Mouse (Mus musculus) stomach, embryonic 14.5 days (tissue): ENCODE data around the gene Rad51b. TPM values are rescaled to one million over a fixed set of nuclear protein-coding genes. Genes with fewer than 3 reads are reported as not detected.
A peak's percentile ranks its signal among the peaks of the same experiment; 100 is the strongest.

Experiments used
- ATAC-seq: fragments of 200-750 bp; cut with Nextera tagmentation; 2 replicates; pipeline ENCODE4 v1.8.0; 2017; ENCODE audit warnings: low read depth, moderate TSS enrichment; ENCODE audit not compliant: insufficient number of reproducible peaks, insufficient read depth, low FRiP score
- H3K27ac ChIP-seq: fragments of 300-500 bp; sonication (generic); 2 replicates; pipeline ENCODE4 v1.5.1; 2014; ENCODE audit warnings: mild to moderate bottlenecking, low read length, moderate library complexity, mixed read lengths
- H3K27me3 ChIP-seq: fragments of 300-500 bp; sonication (generic); 2 replicates; pipeline ENCODE4 v1.6.1; 2014; ENCODE audit warnings: low read length, control low read depth, mixed read lengths; ENCODE audit not compliant: control insufficient read depth, insufficient read depth
- H3K36me3 ChIP-seq: fragments of 300-500 bp; sonication (generic); 2 replicates; pipeline ENCODE4 v1.6.1; 2014; ENCODE audit warnings: mild to moderate bottlenecking, control low read depth, low read length, moderate library complexity, mixed read lengths; ENCODE audit not compliant: control insufficient read depth, insufficient read depth
- H3K4me1 ChIP-seq: fragments of 300-500 bp; sonication (generic); 2 replicates; pipeline ENCODE4 v1.6.1; 2014; ENCODE audit warnings: low read length, control low read depth, mixed read lengths; ENCODE audit not compliant: control insufficient read depth, insufficient read depth
- H3K4me2 ChIP-seq: fragments of 300-500 bp; sonication (generic); replicated peaks from 2 replicates; pipeline ENCODE4 v1.6.1; 2014; ENCODE audit warnings: low read depth, low read length, control low read depth
- H3K4me3 ChIP-seq: fragments of 300-500 bp; sonication (generic); 2 replicates; pipeline ENCODE4 v1.5.1; 2014; ENCODE audit warnings: low read depth, low read length, control low read depth
- H3K9ac ChIP-seq: fragments of 300-500 bp; sonication (generic); replicated peaks from 2 replicates; pipeline ENCODE4 v1.6.1; 2014; ENCODE audit warnings: low read depth, mild to moderate bottlenecking, control low read depth, low read length, moderate library complexity, mixed read lengths
- H3K9me3 ChIP-seq: fragments of 300-500 bp; sonication (generic); 2 replicates; pipeline ENCODE4 v1.6.1; 2016; ENCODE audit warnings: low read depth, low read length, control low read depth; ENCODE audit not compliant: control insufficient read depth
- WGBS: fragments of 180-500 bp; shearing (Covaris S2); extraction: QIAGEN DNeasy Blood & Tissue Kit; methylation state at CpG from one replicate; pipeline ENCODE4 v1.1.7; 2014; 5-methylcytosine and 5-hydroxymethylcytosine counted together
- polyA plus RNA-seq: library from polyadenylated mRNA; unstranded; fragments of >200 nt; fragmentation: Nextera tagmentation; extraction: Ambion mirVana; gene quantifications from 2 replicates; pipeline ENCODE4 v1.2.1, GENCODE M21; 2014

Gene Rad51b
- polyA plus RNA-seq, 1 experiment from 2014 or later, result 8.4 TPM

DNA sequence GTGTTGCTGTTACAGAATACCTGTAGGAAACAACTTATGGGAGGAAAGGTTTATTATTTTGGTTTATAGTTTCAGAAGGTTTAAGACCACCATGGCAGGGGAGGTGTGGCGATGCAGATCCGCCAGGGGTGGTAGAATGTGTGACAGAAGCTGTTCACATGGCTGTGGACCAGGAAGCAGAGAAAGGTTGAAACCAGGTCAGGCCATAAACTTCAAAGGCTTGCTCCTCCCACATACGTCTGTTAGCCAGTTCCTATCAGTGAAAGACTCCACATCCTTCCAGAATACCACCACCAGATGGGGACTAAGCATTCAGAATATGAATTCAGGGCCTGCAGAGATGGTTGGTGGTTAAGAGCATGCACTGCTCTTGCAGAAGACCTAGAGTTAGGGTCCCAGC, 150.0 kb downstream of the Rad51b start:
- Histone ChIP-seq H3K36me3 (no peaks in the 10 kb centered on the region), H3K27me3 (no peaks in the 10 kb centered on the region), H3K4me2 (no peak overlapping the region), H3K9me3 (no peaks in the 10 kb centered on the region), H3K4me1 (peaks cover 7% of the 10 kb centered on the region; the same call in 1 of the 2 replicates), H3K9ac (no peak overlapping the region), H3K4me3 (no peak overlapping the region), H3K27ac (no peak overlapping the region)
- ATAC-seq, result no peak
- WGBS, result 76% methylated on average over 3 of the region's 3 CpGs

DNA sequence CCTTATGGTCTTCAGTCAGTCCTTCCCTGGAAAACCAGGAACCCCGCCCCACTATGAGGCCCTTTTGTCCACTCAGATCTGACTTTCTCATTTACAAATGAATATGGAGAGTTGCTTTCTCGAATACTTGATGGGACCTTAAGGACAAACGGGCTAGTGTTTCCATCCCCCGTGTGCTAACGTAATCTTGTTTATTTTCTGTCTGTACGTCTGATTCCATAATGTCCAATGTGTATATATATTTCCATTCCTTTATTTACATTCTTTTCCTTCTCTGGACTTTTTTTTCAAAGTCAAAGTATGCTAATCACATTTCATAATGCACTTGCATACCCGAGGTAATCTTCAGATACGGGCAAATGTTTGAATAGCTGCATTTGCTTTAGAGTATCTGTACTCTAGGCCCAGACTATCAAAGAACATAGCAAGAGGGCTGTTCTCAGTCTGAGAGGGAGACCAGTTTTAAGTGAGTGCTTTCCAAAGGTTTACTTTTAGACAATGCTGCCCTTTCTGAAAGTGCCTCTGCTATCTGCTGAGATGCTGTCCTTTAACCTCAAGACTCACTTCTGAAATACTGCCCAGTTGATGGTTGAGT, 152.8 kb downstream of the Rad51b start:
- 0 out of 2 replicates have a peak, but pooled peaks cover 3% of the 10 kb centered on the region for H3K4me1 ChIP-seq
- no peaks in the 10 kb centered on the region for H3K36me3 ChIP-seq
- no peak overlapping the region for H3K9ac ChIP-seq
- no peaks in the 10 kb centered on the region for H3K9me3 ChIP-seq
- peak; percentile 73; the same call in 1 of the 2 replicates for ATAC-seq
- 39% methylated on average over 8 of the region's 8 CpGs for WGBS
- no peaks in the 10 kb centered on the region for H3K27me3 ChIP-seq
- no peak overlapping the region for H3K4me3 ChIP-seq
- H3K27ac ChIP-seq, result peak overlapping the region; percentile 21; the same call in 1 of the 2 replicates
- H3K4me2 ChIP-seq, result no peak overlapping the region

DNA sequence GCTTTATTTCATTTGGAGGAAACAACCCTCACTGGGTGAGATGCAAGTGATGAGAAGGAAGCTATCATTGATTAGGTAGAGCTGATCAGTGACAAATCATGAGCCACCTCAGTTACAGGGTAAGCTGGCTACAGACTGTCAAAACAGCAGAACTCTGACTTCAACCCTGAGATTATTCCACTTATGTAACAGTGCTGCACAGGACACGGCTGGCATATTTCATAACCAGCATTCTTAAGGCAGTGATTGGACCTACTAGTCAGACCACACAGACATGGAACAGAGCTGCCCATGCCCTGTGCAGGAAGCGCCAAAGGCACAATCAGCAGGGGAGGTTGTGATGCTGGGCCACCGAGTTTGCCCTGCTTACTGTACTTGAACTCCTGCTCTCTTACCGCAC, 155.8 kb downstream of the Rad51b start:
- Histone ChIP-seq H3K9ac (no peak overlapping the region), H3K27ac (no peak overlapping the region), H3K36me3 (no peaks in the 10 kb centered on the region), H3K4me3 (no peak overlapping the region), H3K4me2 (no peak overlapping the region), H3K27me3 (no peaks in the 10 kb centered on the region), H3K9me3 (no peaks in the 10 kb centered on the region), H3K4me1 (peaks cover 8% of the 10 kb centered on the region; the same call in 1 of the 2 replicates)
- 80% methylated on average over 4 of the region's 4 CpGs for WGBS
- ATAC-seq, result no peak

DNA sequence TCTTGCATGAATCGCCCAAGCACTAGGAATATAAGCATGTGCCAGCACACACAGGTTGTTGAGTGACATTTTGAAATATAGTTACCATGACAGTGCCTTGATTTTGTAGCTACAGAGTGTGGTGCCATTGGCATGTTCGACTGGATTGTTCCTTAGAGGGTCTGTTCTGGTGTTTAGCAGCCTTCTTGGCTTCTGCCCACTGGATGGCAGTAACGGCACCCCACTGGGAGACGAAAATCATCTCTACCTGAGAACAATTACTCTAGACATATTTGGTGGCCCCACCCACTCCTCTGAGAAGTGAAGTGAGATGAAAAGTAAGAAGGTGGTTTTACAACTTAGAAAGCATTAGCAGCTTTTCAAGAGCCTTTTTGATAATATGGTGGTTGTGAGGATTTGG, 156.9 kb downstream of the Rad51b start:
- no peaks in the 10 kb centered on the region for H3K9me3 ChIP-seq

DNA sequence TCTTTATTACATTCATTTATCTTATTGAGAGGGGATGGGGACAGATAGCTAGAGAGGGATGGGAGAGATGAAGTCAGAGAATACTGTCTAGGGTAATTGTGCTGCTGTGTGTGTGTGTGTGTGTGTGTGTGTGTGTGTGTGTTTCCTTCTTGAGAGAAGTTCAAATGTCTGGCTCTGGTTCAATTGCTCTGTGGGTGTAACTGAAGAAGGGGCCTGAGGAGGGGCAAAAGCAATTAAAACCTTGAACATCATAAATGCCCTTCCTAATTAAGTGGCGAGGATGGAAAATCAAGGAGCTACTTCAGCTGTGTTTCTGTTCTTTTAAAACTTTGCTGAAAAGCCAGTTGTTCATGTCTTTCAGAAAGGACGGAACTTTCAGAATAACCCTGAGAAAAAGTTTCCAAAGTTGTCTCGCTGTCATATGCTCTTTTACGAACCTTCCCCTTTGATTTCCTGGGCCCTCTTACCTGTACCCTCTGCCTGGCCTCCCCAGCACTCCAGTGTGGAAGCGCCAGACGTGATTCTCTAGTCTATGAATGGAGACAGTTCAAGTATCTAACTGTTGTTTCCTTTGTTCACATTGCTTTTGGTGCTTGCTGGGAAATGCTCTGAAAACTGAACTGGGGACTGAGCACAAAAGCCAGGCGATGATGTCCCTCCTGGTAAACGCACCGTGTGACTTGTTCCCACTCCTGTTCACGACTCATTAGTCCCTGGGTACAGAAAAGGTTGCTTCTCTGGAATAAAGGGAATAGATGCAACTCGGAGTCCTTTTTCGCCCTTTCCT, 158.2 kb downstream of the Rad51b start:
- 75% methylated on average over 12 of the region's 12 CpGs for WGBS
- no peak for ATAC-seq
- Histone ChIP-seq H3K9ac (no peak overlapping the region), H3K9me3 (no peaks in the 10 kb centered on the region), H3K4me2 (no peak overlapping the region), H3K27ac (no peak overlapping the region), H3K4me3 (no peak overlapping the region), H3K4me1 (peaks cover 8% of the 10 kb centered on the region; the same call in 1 of the 2 replicates), H3K27me3 (no peaks in the 10 kb centered on the region), H3K36me3 (no peaks in the 10 kb centered on the region)

More for the DNA sequence above, 156.9 kb downstream of the Rad51b start:
- 59% methylated on average over 4 of the region's 4 CpGs for WGBS
- 0 out of 2 replicates have a peak, but pooled peaks have one; percentile 47 for ATAC-seq
- Histone ChIP-seq H3K4me1 (peaks cover 8% of the 10 kb centered on the region; the same call in 1 of the 2 replicates), H3K27me3 (no peaks in the 10 kb centered on the region), H3K4me3 (no peak overlapping the region), H3K36me3 (no peaks in the 10 kb centered on the region), H3K27ac (no peak overlapping the region), H3K9ac (no peak overlapping the region), H3K4me2 (no peak overlapping the region)

DNA sequence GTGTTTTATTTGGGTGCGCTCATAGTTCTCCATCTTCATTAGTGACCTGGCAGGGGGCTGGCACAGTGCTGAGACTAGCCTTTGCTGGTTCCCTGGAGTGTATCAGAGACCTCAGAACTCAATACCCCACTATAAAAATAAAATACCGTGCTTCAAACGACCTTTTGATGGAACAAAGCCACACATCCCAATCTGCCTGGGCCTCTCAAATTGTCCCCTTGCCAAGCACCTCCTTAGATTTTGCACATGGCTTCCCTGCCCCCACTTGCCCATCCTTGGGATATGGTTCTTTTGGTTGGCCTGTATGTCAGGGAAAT, 158.7 kb downstream of the Rad51b start:
- no peaks in the 10 kb centered on the region for H3K36me3 ChIP-seq
- ATAC-seq, result no peak
- 50% methylated on average over 3 of the region's 3 CpGs for WGBS
- H3K9ac ChIP-seq, result no peak overlapping the region
- H3K4me1 ChIP-seq, result peaks cover 8% of the 10 kb centered on the region; the same call in 1 of the 2 replicates
- H3K4me3 ChIP-seq, result no peak overlapping the region
- H3K27ac ChIP-seq, result no peak overlapping the region
- no peaks in the 10 kb centered on the region for H3K9me3 ChIP-seq
- H3K27me3 ChIP-seq, result no peaks in the 10 kb centered on the region
- H3K4me2 ChIP-seq, result no peak overlapping the region

DNA sequence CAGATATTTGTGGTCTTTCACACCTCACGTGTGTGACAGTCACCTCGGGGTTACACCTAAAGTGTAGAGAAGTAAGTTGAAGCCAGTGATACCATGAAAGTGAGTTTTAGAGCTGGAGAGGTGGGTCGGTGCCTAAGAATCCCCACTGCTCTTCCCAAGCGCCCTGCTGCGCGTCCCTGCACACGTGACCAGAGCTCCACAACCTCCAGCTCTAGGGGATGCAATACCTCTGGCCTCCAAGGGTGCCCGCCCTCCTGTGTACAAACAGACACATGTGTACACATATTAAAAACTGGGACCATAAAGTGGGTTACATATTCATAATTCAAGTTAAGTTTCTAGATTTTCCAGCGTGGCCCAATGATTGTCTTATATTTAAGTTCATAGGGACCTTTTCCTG, 159.2 kb downstream of the Rad51b start:
- Histone ChIP-seq H3K4me1 (peaks cover 8% of the 10 kb centered on the region; the same call in 1 of the 2 replicates), H3K4me3 (no peak overlapping the region), H3K9ac (no peak overlapping the region), H3K9me3 (no peaks in the 10 kb centered on the region), H3K4me2 (no peak overlapping the region), H3K36me3 (no peaks in the 10 kb centered on the region), H3K27ac (no peak overlapping the region), H3K27me3 (no peaks in the 10 kb centered on the region)
- WGBS, result 84% methylated on average over 9 of the region's 9 CpGs
- no peak for ATAC-seq

DNA sequence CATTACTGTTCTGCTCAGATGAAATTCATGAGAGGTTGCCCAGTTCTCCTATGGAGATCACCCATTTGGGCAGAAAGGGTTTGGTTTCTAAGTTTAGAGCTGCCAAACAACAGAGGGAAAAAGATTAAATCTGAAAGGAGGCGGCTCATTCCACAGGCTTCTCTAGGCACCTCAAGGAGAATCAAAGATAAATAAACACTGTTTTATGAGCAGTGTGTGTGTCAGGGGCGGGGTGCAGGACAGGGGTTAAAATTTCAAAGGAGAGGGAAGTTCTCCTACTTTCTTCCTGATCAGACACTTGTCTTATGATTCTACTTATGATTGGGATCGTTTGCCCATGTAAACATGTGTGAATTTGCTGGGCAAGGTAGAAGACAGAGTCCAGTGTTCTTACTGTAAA, 166.3 kb downstream of the Rad51b start:
- 38% methylated on average over 3 of the region's 3 CpGs for WGBS
- Histone ChIP-seq H3K9ac (no peak overlapping the region), H3K4me2 (no peak overlapping the region), H3K4me1 (peaks cover 10% of the 10 kb centered on the region; the same call in 1 of the 2 replicates), H3K27ac (peak overlapping the region; percentile 4; the same call in 1 of the 2 replicates), H3K9me3 (no peaks in the 10 kb centered on the region), H3K27me3 (no peaks in the 10 kb centered on the region), H3K36me3 (no peaks in the 10 kb centered on the region), H3K4me3 (no peak overlapping the region)
- ATAC-seq, result no peak
